Mouse (Mus musculus): ENCODE results near the gene Fbxo42.
A peak's percentile ranks its signal among the peaks of the same experiment; 100 is the strongest.
"Not testable (repeated sequence)": the region's sequence is repeated elsewhere in the genome, so short reads cannot be mapped to it uniquely, and the experiment has no call there.

The Fbxo42 gene

GRCm38 (mm10) chr4:141136126-141136525 is 11.6 kb upstream of the Fbxo42 start:
- DNase-seq (ENCODE audit: low spot score) = no peak

- not testable (repeated sequence) for DNase-seq (ENCODE audit: low spot score)
These were observed 10.0 kb upstream of the Fbxo42 start for GRCm38 (mm10) chr4:141137740-141138139.

- no peak for DNase-seq (ENCODE audit: low spot score)
These were observed 9.1 kb upstream of the Fbxo42 start for GRCm38 (mm10) chr4:141138425-141139115.

- DNase-seq (ENCODE audit: low spot score) = peak; percentile 99
These were observed 8.4 kb upstream of the Fbxo42 start, which contains the start of gene Szrd1 for GRCm38 (mm10) chr4:141139116-141139970. TSS of gene Szrd1 (minus strand) at chr4:141139775.

- not testable (repeated sequence) for DNase-seq (ENCODE audit: low spot score)
These were observed 7.4 kb upstream of the Fbxo42 start for GRCm38 (mm10) chr4:141140354-141140753.

- DNase-seq (ENCODE audit: low spot score) = no peak
These were observed 6.7 kb upstream of the Fbxo42 start for GRCm38 (mm10) chr4:141140967-141141366.

GRCm38 (mm10) chr4:141142285-141142811 is 5.4 kb upstream of the Fbxo42 start:
- peak; percentile 84 for DNase-seq (ENCODE audit: low spot score)

GRCm38 (mm10) chr4:141145124-141145523 is 2.6 kb upstream of the Fbxo42 start:
- DNase-seq (ENCODE audit: low spot score) = not testable (repeated sequence)

- DNase-seq (ENCODE audit: low spot score) = no peak
These were observed 1.2 kb upstream of the Fbxo42 start for GRCm38 (mm10) chr4:141146491-141147033.

GRCm38 (mm10) chr4:141148009-141148801 is 492 bp downstream of the Fbxo42 start:
- no peak for DNase-seq (ENCODE audit: low spot score)

GRCm38 (mm10) chr4:141149116-141149515 is 1.4 kb downstream of the Fbxo42 start:
- DNase-seq (ENCODE audit: low spot score) = no peak

GRCm38 (mm10) chr4:141157485-141157884 is 9.8 kb downstream of the Fbxo42 start:
- DNase-seq (ENCODE audit: low spot score) = no peak

GRCm38 (mm10) chr4:141158609-141159008 is 10.9 kb downstream of the Fbxo42 start:
- no peak for DNase-seq (ENCODE audit: low spot score)

- DNase-seq (ENCODE audit: low spot score) = no peak
These were observed 11.4 kb downstream of the Fbxo42 start for GRCm38 (mm10) chr4:141159093-141159492.

- no peak for DNase-seq (ENCODE audit: low spot score)
These were observed 12.0 kb downstream of the Fbxo42 start for GRCm38 (mm10) chr4:141159666-141160065.

GRCm38 (mm10) chr4:141160193-141160592 is 12.5 kb downstream of the Fbxo42 start:
- no peak for DNase-seq (ENCODE audit: low spot score)

GRCm38 (mm10) chr4:141161699-141162208 is 14.0 kb downstream of the Fbxo42 start:
- no peak for DNase-seq (ENCODE audit: low spot score)

- no peak for DNase-seq (ENCODE audit: low spot score)
These were observed 16.0 kb downstream of the Fbxo42 start for GRCm38 (mm10) chr4:141163729-141164128.

- DNase-seq (ENCODE audit: low spot score) = no peak
These were observed 18.1 kb downstream of the Fbxo42 start for GRCm38 (mm10) chr4:141165744-141166292.

GRCm38 (mm10) chr4:141167156-141167555 is 19.4 kb downstream of the Fbxo42 start:
- no peak for DNase-seq (ENCODE audit: low spot score)

GRCm38 (mm10) chr4:141172121-141172520 is 24.4 kb downstream of the Fbxo42 start:
- DNase-seq (ENCODE audit: low spot score) = no peak
